Mouse (Mus musculus) neural tube, embryonic 12.5 days (tissue): ENCODE data around the gene Ankrd33. TPM values are rescaled to one million over a fixed set of nuclear protein-coding genes. Genes with fewer than 3 reads are reported as not detected.

Experiments
- ATAC-seq: fragments of 200-750 bp; cut with Nextera tagmentation; 2 replicates; pipeline ENCODE4 v1.8.0; 2017; ENCODE audit warnings: low read depth, mild to moderate bottlenecking, moderate TSS enrichment, moderate library complexity; ENCODE audit not compliant: low FRiP score
- H3K27ac ChIP-seq: fragments of 300-500 bp; sonication (generic); 2 replicates; pipeline ENCODE4 v1.5.1; 2016
- H3K27me3 ChIP-seq: fragments of 300-500 bp; sonication (generic); replicated peaks from 2 replicates; pipeline ENCODE4 v1.6.1; 2016; ENCODE audit warnings: mild to moderate bottlenecking
- H3K36me3 ChIP-seq: fragments of 300-500 bp; sonication (generic); 2 replicates; pipeline ENCODE4 v1.6.1; 2016; ENCODE audit warnings: mild to moderate bottlenecking
- H3K4me1 ChIP-seq: fragments of 300-500 bp; sonication (generic); 2 replicates; pipeline ENCODE4 v1.6.1; 2016
- H3K4me2 ChIP-seq: fragments of 300-500 bp; sonication (generic); replicated peaks from 2 replicates; pipeline ENCODE4 v1.6.1; 2016; ENCODE audit warnings: mild to moderate bottlenecking
- H3K4me3 ChIP-seq: fragments of 300-500 bp; sonication (generic); 2 replicates; pipeline ENCODE4 v1.5.1; 2016
- H3K9ac ChIP-seq: fragments of 300-500 bp; sonication (generic); 2 replicates; pipeline ENCODE4 v1.6.1; 2016; ENCODE audit warnings: mild to moderate bottlenecking
- H3K9me3 ChIP-seq: fragments of 300-500 bp; sonication (generic); 2 replicates; pipeline ENCODE4 v1.6.1; 2016; ENCODE audit warnings: mild to moderate bottlenecking
- WGBS: fragments of 180-500 bp; shearing (Covaris S2); methylation state at CpG from one replicate; pipeline ENCODE4 v1.1.7; 2016; 5-methylcytosine and 5-hydroxymethylcytosine counted together
- polyA plus RNA-seq: library from polyadenylated mRNA; unstranded; fragments of >200 nt; fragmentation: Nextera tagmentation; extraction: Ambion mirVana; gene quantifications from 2 replicates; pipeline ENCODE4 v1.2.1, GENCODE M21; 2016

The Ankrd33 gene
- polyA plus RNA-seq, 1 experiment from 2014 or later, result not detected

- WGBS, result 83% methylated on average over 5 of the region's 5 CpGs
- no peak overlapping the region for H3K4me3 ChIP-seq
- no peak overlapping the region for H3K9ac ChIP-seq
- peaks cover 46% of the 10 kb centered on the region for H3K4me1 ChIP-seq
- H3K4me2 ChIP-seq, result no peak overlapping the region
- ATAC-seq, result no peak
- H3K9me3 ChIP-seq, result no peaks in the 10 kb centered on the region
- no peaks in the 10 kb centered on the region for H3K36me3 ChIP-seq
- no peaks in the 10 kb centered on the region; the same call in 1 of the 2 replicates for H3K27me3 ChIP-seq
- H3K27ac ChIP-seq, result no peak overlapping the region
Observed at GRCm38 (mm10) chr15:101144176-101144575, 28.6 kb downstream of the Ankrd33 start.

GRCm38 (mm10) chr15:101144779-101145178, 29.2 kb downstream of the Ankrd33 start:
- Histone ChIP-seq H3K36me3 (no peaks in the 10 kb centered on the region), H3K4me3 (no peak overlapping the region), H3K4me1 (peaks cover 40% of the 10 kb centered on the region), H3K27ac (no peak overlapping the region), H3K9me3 (no peaks in the 10 kb centered on the region), H3K27me3 (no peaks in the 10 kb centered on the region; the same call in 1 of the 2 replicates), H3K4me2 (no peak overlapping the region), H3K9ac (no peak overlapping the region)
- 94% methylated on average over 8 of the region's 8 CpGs for WGBS
- ATAC-seq, result no peak

DNA sequence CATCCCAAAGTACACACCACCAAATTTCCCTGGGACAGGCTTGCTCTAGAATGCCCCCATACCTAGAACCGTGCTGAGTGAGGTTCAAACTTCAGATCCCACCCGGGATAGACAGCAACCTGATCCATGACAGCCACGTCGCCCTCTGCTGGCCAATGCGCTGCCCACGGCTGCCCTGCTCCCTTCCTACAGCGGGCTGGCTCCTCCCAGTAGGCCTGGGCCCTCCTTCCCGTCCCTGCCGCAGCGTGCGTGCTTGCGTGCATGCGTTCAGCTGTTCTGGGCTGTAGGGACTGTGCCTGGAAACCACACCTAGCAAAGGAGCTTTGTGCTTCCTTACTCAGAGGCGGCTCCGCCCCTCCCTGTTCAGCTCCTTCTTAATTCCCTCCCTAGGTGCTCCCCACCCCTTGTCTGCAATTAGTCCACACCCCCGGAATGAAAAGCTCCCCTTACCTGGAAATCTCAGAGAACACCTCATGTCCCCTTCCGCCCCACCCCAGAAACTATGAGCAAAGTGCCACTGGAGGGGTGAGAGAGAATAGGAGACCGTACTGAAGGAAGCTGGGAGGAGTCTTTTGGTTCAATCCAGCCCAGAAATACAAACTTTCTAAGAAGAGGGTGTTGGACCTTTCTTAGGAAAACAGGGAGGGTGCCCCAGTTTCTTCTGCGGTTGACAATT, 30.0 kb downstream of the Ankrd33 start:
- peaks cover 32% of the 10 kb centered on the region for H3K4me1 ChIP-seq
- 11% methylated on average over 19 of the region's 19 CpGs for WGBS
- H3K9me3 ChIP-seq, result no peaks in the 10 kb centered on the region
- H3K4me3 ChIP-seq, result no peak overlapping the region
- peak; percentile 79 for ATAC-seq
- no peaks in the 10 kb centered on the region for H3K36me3 ChIP-seq
- peak overlapping the region; percentile 50 for H3K4me2 ChIP-seq
- H3K27ac ChIP-seq, result no peak overlapping the region
- no peaks in the 10 kb centered on the region; the same call in 1 of the 2 replicates for H3K27me3 ChIP-seq
- 0 out of 2 replicates have a peak overlapping the region, but pooled peaks have one; percentile 29 for H3K9ac ChIP-seq

DNA sequence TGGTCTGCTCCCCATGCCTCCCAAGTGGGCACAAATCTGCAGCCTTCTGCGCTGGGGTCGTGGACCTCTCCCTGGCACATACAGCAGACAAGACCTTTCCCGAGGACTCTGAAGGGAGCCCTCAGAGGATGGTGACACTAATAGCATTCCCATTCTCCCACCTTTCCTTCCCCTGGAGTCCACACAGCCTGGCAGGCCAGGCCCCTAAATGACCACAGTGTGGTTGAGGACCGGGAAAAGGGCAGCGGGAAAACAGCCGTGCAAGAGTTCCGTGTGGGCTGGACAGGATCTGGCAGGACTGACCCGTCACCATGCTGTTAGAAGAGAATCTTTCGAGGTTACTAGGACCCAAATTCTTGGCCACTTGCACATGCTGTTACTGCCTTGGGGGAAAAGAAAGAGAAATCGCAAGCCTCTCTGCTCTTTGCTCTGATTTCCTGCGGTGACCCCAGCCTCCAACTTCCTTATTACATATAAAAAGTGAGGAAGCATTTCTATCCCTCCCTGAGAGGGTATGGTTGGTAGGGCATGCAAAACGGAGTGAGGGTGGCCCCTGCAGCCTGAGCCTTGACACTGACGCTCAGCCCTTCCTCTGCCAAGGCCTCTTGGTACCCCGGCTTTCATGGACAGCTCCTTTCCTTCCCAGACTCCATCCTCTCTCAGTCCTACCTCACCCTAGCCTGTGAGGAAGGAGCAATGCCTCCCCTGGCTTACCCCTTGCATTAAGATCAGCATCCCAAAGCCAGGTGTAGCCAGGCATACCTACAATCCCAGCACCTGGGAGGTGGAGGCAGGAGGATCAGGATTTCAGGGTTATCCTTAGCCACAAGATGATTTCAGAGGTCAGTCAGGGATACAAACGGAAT, 30.8 kb downstream of the Ankrd33 start:
- H3K4me3 ChIP-seq, result no peak overlapping the region
- H3K36me3 ChIP-seq, result no peaks in the 10 kb centered on the region
- H3K27ac ChIP-seq, result no peak overlapping the region
- H3K4me1 ChIP-seq, result peaks cover 28% of the 10 kb centered on the region
- H3K9me3 ChIP-seq, result no peaks in the 10 kb centered on the region
- peak overlapping the region; percentile 50 for H3K4me2 ChIP-seq
- 72% methylated on average over 15 of the region's 15 CpGs for WGBS
- H3K27me3 ChIP-seq, result no peaks in the 10 kb centered on the region; the same call in 1 of the 2 replicates
- no peak overlapping the region for H3K9ac ChIP-seq
- no peak for ATAC-seq

GRCm38 (mm10) chr15:101147115-101147909, 31.8 kb downstream of the Ankrd33 start:
- Histone ChIP-seq H3K27me3 (peaks cover 4% of the 10 kb centered on the region; the same call in 1 of the 2 replicates), H3K36me3 (no peaks in the 10 kb centered on the region), H3K27ac (no peak overlapping the region), H3K4me3 (no peak overlapping the region), H3K4me1 (peaks cover 28% of the 10 kb centered on the region), H3K4me2 (no peak overlapping the region), H3K9me3 (no peaks in the 10 kb centered on the region), H3K9ac (no peak overlapping the region)
- WGBS, result 77% methylated on average over 16 of the region's 16 CpGs
- ATAC-seq, result no peak

DNA sequence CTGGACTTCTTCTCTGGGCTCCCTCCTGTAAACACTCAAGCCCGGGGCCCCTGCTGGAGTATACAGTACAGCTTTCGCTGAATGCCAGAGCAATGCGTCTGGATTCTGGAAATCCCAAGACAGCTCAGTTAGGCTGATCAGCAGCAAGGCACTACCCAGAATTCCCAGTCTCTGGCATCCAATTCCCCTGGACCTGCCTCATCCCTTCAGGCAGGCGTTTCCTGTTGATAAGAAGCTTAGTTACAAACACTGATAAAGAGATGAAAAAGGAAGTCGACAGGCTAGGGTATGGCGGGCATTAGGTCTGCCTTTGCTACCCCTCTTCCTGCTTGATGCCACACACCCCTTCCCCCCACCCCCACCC, 32.3 kb downstream of the Ankrd33 start:
- Histone ChIP-seq H3K27ac (no peak overlapping the region), H3K27me3 (0 out of 2 replicates have a peak, but pooled peaks cover 4% of the 10 kb centered on the region), H3K36me3 (no peaks in the 10 kb centered on the region), H3K4me2 (no peak overlapping the region), H3K9me3 (no peaks in the 10 kb centered on the region), H3K9ac (no peak overlapping the region), H3K4me1 (peaks cover 25% of the 10 kb centered on the region), H3K4me3 (no peak overlapping the region)
- no peak for ATAC-seq
- 71% methylated on average over 6 of the region's 6 CpGs for WGBS

- H3K9me3 ChIP-seq, result no peaks in the 10 kb centered on the region
- 0 out of 2 replicates have a peak, but pooled peaks cover 4% of the 10 kb centered on the region for H3K27me3 ChIP-seq
- no peaks in the 10 kb centered on the region for H3K36me3 ChIP-seq
- H3K4me1 ChIP-seq, result peaks cover 18% of the 10 kb centered on the region
- no peak overlapping the region for H3K27ac ChIP-seq
- 84% methylated on average over 6 of the region's 6 CpGs for WGBS
- no peak overlapping the region for H3K4me3 ChIP-seq
- no peak overlapping the region for H3K9ac ChIP-seq
- no peak overlapping the region for H3K4me2 ChIP-seq
- ATAC-seq, result no peak
Observed at GRCm38 (mm10) chr15:101148604-101149003, 33.0 kb downstream of the Ankrd33 start.

DNA sequence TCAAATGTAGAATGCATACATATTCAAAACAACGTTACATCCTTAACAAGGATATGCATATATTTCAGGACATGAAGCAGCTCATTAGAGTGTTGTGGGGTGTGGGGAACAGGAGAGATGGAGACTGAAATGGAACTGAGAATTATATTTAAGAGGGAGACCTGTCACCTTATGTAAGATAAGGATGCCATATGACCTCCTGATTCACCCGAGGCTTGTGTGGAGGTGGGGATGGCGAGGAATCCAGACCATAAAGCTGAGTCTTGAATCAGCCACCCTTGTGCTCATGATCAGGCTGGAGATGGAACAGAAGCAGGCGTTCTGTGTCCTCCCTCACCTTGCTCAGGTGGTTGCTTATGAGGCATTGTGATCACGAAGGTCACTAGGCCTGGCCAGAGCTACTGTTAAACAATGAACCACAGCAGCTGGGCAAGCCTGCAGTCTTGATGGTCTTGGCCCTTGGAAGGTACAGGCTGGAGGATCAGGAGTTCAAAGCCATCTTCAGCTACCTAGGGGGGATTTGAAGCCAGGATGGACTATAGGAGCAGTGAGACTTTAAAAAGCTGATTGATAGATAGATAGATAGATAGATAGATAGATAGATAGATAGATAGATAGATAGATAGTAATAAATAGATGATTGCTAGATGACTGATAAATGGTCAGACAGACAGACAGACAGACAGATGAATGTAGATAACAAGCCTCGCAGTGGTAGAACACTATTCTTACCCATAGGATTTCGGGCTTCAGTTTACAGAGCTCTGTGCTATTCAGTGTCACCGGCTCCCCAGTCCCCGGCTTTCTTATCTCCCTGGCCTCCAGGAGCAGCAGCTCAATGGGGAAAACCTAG, 36.1 kb downstream of the Ankrd33 start:
- H3K9me3 ChIP-seq, result no peaks in the 10 kb centered on the region
- no peak overlapping the region for H3K4me2 ChIP-seq
- no peaks in the 10 kb centered on the region for H3K36me3 ChIP-seq
- no peak overlapping the region for H3K9ac ChIP-seq
- 0 out of 2 replicates have a peak, but pooled peaks cover 4% of the 10 kb centered on the region for H3K27me3 ChIP-seq
- H3K4me1 ChIP-seq, result no peaks in the 10 kb centered on the region
- no peak overlapping the region for H3K27ac ChIP-seq
- WGBS, result 77% methylated on average over 9 of the region's 9 CpGs
- ATAC-seq, result no peak
- no peak overlapping the region for H3K4me3 ChIP-seq

GRCm38 (mm10) chr15:101154700-101155616, 39.4 kb downstream of the Ankrd33 start:
- no peak for ATAC-seq
- no peak overlapping the region for H3K4me3 ChIP-seq
- 86% methylated on average over 7 of the region's 7 CpGs for WGBS
- H3K4me1 ChIP-seq, result no peaks in the 10 kb centered on the region
- H3K4me2 ChIP-seq, result no peak overlapping the region
- H3K27me3 ChIP-seq, result 0 out of 2 replicates have a peak, but pooled peaks cover 4% of the 10 kb centered on the region
- H3K27ac ChIP-seq, result no peak overlapping the region
- H3K9ac ChIP-seq, result no peak overlapping the region
- H3K9me3 ChIP-seq, result no peaks in the 10 kb centered on the region
- H3K36me3 ChIP-seq, result no peaks in the 10 kb centered on the region

DNA sequence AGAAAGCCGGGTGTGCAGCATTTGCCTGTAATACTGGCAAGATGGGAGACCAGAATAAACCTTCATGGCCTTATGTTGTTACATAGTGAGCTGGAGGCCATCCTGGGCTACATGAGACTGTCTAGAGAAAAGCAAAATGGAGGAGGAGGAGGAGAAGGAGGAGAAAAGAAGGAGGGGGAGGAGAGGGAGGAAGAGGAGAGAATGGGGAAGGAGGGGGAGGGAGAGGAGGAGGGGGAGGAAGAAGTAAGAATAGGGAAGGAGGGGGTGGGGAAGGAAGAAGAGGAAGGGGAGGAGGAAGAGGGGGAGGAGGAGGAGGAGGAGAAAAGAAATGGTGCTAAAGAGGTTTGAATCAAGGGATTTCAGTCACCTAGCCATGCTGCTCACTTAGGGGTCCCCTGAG, 44.6 kb downstream of the Ankrd33 start:
- ATAC-seq, result 0 out of 2 replicates have a peak, but pooled peaks have one; percentile 10
- Histone ChIP-seq H3K4me2 (peak overlapping the region; percentile 49), H3K4me1 (peaks cover 28% of the 10 kb centered on the region), H3K27me3 (no peaks in the 10 kb centered on the region), H3K9me3 (no peaks in the 10 kb centered on the region), H3K36me3 (no peaks in the 10 kb centered on the region), H3K4me3 (no peak overlapping the region), H3K9ac (0 out of 2 replicates have a peak overlapping the region, but pooled peaks have one; percentile 29), H3K27ac (no peak overlapping the region)
- 10% methylated on average over 1 of the region's 1 CpGs for WGBS
